Mouse (Mus musculus): ENCODE results near the gene Dctd.
"Not testable (repeated sequence)": the region's sequence is repeated elsewhere in the genome, so short reads cannot be mapped to it uniquely, and the experiment has no call there.

The Dctd gene

DNA sequence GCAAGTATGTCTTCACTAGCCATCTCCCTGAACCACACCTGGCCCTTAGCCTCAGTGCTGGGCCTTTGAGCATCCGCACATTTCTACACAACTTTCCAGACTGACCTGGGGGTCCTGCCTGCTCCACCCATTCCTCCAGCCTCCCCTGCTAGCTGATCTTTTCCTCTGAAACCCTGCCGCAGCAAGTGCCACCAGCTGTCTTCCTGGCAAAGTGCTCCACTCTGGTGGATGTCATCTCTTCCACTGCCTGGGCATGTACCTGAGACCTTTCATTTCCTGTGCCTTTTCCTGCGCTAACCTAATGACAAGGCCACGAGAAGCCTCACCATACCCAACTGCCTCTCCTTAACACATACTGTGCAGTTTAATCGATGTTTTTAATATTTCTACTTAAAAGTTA is 46.9 kb downstream of the Dctd start:
- no peak for DNase-seq (ENCODE audit: low read depth, low spot score)

DNA sequence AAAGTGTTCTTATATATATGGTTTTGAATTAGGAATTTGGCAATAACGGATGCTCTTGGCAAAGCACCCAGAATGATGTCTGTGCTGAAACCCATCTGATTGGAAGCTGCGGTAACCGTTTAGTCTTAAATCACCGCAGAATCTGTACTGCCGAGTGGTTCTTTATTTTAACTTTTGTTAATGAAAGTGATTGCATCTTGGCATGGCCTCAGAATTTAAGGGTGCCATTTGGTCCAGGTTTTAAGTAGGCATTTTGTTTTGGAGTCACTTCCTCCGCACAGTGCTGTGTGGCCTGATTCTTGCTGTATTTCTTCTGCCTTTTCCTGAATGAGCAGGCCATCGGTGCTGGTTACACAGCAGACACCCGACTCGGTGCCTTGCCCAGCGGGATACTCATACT is 47.6 kb downstream of the Dctd start:
- DNase-seq (ENCODE audit: low read depth, low spot score): no peak

DNA sequence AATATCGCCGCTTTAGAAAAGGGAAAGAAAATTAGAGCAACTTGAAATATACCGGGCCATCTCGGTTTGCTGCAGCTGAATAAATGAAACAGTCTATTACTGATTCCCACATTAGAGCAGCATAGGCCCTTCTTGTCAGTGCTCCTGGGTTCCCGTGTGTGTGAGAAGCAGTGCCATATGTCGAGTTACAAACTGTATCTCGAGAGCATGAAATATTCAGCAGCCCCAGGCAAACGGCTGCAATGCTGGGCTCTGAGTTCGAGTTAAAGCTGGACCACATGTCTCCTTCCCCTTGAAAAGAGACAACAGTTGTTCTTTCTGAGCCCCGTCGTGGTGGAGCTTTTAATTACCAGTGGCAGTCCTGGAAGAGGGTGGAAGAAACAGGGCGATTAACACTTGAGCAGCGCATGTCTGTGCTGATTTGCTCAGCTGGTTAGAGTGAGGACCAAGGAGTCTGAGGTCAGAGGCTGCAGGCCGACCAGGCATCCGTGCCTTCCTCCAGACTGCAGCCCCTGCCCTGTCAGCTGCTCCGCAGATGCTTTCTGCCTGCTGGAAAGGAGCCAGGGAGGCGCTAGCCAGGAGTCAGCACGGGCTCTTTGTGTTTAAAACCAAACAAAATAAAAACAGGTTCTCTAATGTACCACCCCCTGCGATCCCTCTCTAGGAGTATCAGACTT is 53.3 kb downstream of the Dctd start:
- no peak for DNase-seq (ENCODE audit: low read depth, low spot score)

DNA sequence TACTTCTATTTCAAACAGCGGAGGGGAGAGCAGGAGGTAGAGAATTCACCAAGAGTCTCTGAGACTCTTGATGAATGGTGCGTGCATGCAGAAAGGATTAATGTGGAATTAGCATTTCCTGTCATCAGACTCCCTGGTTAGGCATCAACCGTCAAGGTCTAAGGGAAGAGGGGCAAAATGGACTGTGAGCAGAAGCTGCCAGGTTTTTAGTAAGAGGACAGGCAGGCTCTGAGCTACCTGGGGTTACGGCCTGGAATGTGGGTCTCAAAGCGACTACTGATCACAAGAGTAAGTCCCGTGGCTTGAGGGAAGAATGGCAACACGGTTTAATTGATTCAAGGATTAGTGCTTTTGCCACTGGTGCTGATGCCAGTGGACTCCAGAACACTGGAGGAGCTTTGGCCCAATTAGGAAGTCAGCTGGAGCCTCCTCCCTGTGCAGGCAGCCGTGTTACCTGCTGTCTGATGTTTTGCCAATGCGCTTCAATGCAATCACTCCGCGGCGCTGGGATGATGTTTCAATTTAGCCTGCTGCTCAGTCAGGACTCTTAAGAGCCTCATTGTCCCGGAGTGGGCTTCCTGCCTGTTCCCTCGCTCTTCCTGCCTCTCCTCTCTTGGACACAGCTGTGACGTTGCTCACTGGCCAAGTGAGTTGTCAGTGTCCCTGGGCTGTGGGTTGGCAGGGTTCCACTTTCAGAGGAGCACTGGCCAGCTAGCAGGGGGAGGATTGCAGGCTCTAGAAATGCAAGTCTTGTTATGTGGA is 54.6 kb downstream of the Dctd start:
- no peak for DNase-seq (ENCODE audit: low read depth, low spot score)

DNA sequence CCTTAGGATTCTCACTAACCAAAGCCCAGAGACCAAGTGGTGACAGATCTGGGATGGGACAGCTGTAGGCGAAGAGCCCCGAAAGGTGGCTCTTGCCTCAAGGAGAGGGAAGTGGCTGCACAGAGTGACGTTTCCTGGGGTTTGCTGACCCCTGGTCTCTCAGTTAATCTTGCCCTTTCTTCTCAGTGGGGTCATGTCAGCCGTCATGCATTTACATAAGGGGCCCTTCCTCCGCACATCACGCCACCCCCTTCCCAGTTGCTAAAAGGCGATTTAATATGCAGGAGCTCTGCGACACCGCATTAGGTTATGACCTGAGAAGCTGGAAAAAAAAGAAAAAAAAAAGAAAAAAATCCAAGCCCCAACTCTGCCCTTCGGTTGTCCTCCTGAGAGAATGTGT is 58.8 kb downstream of the Dctd start:
- DNase-seq (ENCODE audit: low read depth, low spot score): no peak

DNA sequence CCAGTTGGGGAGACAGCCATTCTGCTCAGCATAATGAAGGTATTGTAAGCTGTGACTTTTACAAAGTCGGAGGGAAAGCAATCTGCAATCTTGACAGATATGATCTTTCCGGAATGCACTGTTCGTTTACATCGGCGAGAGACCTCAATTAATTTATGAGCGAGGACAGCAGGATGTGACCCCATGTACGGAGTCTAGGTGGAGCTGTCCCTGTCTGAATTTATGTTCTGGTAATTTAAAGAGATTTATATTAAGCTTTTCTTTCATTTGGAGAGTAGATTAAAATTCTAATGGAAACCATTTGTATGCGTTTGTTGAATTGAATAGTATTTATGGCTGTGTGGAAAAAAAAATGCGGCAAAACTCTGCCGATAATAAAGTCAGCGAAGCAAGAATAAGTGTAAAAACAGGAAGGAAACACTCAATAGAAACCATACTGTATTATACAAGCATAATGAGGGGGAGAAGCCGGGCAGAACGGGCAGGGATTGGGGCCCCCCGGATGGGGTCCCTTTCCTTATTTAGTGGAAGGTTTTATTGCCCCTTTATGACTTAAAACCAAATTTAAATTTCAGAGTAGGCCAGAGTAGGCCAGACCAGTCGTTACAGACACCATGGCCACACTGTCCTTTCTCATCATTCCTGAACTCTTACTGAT is 59.8 kb downstream of the Dctd start:
- DNase-seq (ENCODE audit: low read depth, low spot score): no peak

DNA sequence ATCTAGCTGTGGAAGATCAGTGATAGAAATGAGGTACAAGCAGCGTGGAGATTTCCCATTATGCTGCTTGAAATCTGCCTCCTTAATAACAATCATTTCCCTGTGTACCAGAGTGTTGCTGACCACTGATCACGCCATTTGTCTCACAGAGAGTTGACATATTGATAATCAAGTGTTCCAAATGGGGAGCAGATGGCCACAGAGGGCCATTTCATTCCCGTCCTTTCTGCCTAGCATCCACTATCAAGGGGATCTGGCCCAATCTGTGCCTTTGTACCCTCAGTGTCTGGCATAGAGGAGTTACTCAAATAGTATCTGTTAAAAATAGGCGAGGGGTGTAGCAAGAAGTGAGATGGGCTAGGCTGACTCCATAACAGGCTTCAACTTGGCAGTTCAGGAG is 78.5 kb downstream of the Dctd start:
- DNase-seq (ENCODE audit: low read depth, low spot score): no peak

DNA sequence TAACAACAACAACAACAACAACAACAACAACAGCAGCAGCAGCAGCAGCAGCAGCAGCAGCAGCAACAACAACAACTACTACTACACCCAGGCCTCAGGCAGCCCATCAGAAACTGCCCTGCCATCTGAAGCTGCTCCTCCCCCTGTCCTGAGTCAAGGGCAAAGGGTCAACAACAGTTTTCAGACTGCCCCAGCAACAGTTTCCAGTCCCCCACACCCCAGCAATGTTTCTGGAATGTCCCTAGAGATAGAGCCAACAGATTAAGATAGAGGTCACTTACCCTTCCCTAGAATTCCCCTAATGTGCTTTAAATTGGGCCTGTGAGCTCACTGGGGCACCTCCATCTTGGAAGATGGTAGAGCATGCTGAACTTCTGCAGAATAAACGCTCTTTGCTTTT is 79.0 kb downstream of the Dctd start:
- no peak for DNase-seq (ENCODE audit: low read depth, low spot score)

DNA sequence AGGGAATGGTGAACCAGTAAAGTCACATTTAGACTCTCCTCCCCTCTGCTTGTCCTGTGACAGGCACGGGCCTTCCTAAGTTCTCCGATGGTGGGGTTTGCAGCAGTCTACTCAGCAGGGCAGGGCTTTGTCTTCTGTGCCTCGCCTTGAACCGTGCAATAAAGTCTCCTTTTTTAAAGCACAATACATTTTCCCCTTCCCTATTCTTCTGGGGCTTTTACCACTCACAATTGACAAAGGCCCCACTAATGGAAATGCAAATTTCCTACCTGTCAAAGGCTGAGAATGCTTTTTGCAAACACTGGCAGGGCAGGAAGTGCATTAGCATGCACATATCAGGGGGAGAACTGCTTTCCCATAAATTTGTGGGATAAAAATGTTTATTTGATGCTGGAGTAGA is 80.1 kb downstream of the Dctd start:
- DNase-seq (ENCODE audit: low read depth, low spot score): no peak

DNA sequence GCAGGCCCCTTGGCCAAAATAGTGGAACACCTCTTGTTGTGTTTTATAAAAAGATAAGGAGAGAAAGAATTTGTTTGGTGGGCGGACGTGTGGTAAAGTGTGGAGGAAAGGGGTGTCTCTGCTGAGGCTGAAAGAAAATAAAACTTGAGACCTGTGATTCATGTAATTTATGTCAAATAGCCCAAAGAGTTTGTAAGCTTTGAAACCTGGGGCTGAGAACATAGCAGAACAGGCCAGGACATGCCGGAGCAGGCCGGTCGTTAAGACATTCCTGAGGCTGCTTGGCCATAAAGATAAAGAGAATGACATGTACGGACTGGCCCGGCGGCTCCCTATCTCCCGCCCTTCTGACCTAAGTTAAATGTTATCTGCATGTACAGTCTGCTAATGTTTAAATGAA is 81.3 kb downstream of the Dctd start:
- not testable (repeated sequence) for DNase-seq (ENCODE audit: low read depth, low spot score)

DNA sequence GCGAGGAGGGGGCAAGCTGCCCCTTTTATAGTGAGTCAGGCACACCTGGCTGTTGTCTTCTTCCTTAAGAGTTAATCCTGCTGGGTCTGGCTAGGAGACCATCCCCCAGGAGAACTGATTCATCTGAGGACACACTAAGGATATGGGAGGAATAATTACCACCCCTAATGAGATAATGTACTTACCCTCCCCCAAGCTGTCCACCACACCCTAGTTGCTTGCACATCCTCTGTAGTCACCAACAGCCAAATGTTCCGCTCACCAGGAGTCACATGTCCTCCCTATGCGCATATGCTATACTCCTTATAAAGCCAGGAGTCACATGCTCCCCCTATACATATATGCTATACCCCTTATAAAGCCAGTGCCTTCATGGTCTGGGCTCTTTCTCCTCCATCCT is 82.1 kb downstream of the Dctd start:
- no peak for DNase-seq (ENCODE audit: low read depth, low spot score)

DNA sequence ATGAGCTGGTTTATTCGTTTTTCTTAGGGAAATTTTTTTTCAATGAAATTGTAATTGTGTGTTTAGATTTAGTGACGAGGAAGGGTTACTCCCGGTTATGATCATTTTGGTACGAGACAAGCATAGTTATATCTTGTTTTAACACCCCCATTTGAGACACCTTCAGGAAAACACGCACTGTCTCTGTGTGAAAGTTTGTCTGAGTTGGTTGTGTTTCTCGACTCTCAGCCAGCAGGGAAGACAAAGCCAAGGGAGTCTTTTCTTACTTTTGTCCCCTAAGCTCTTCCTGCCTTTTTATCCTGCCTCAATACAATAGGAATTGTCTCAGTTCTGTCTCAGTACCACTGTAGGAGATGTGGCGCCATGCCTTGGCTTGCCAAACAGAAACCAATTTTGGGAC is 84.9 kb downstream of the Dctd start:
- no peak for DNase-seq (ENCODE audit: low read depth, low spot score)

DNA sequence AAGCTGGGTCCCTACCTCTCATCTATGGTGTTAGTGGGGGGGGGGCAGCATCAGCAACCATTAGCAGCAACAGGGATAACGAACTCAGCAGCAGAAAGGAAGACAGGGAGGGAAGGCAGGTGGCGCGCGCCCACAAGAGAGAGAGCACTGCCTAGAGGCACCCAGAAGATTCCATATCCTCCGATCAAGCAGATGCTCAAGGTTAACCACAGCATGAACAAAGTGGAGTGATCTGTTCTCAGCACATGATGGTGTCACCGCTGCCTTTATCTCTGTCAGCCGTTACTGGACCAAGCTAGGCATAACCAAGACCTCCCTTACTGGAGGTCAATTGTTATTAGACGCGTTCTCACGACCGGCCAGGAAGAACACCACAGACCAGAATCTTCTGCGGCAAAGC is 89.7 kb downstream of the Dctd start:
- DNase-seq (ENCODE audit: low read depth, low spot score): no peak

DNA sequence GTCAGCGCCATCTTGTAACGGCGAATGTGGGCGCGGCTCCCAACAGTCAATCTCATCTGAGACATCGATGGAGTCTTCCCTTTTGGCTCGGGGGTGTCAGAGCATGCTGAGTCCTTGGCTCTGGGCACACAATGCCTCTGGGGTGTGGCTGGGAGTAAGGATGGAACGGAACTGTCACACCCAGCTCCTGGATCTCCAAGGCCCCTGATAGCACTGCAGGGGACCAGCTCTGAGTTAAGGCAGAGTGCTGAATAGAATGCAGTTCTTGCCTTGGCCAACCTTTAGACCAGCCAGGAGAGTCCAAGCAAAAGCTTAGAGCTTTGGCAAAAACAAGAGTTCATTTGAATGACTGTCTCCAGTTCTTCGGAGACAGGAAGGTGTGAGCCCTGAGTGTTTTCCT is 97.1 kb downstream of the Dctd start:
- no peak for DNase-seq (ENCODE audit: low read depth, low spot score)

DNA sequence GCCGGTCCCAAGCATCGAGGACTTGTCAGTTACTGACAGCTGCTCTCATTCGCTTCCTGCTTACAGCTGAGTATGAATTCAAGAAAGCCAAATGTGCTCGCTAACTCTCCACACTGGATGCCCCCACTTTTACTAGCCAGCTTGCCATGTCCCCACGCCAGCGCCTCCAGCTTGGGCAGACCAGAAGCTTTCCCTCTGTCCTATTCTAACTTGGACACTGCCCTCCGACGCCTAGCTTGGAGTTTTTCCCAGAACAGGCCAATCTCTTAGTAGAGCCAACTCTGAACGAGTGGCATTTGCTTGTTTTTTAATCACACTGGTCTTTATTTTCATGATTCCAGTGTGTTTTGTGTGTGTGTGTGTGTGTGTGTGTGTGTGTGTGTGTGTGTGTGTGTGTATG is 100.3 kb downstream of the Dctd start:
- no peak for DNase-seq (ENCODE audit: low read depth, low spot score)

DNA sequence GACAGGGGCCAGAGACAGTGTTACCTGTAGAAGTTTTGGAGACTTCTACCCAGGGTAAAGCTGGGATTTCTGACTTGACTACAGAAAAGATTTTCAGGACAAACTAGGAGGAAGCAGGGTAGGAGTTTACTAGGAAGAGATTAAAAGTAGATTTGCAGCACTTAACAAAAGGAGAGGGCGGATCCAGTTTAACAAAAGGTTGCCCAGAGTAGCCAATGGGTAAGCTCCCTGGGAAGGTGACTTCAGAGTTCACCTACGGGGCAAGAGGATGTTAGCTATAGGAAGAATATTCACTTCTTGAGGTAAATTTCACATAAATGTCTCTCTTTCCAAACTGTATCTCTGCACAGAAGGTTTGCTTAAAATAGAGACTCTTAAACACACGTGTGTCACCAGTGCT is 103.7 kb downstream of the Dctd start:
- no peak for DNase-seq (ENCODE audit: low read depth, low spot score)
